Mouse (Mus musculus) spleen, adult 12 weeks (tissue): ENCODE measurements around the gene Gm16181.
A peak's percentile ranks its signal among the peaks of the same experiment; 100 is the strongest.

Source experiments
- DNase-seq: peaks from one replicate; pipeline ENCODE4 v3.0.0; 2022; ENCODE audit warnings: low spot score

The Gm16181 gene

GRCm38 (mm10) chr17:35250348-35251120 lies 29.9 kb downstream of the Gm16181 start:
- no peak for DNase-seq

- DNase-seq = no peak
Measured at GRCm38 (mm10) chr17:35251162-35251719, 30.6 kb downstream of the Gm16181 start.

GRCm38 (mm10) chr17:35251981-35252380 lies 31.3 kb downstream of the Gm16181 start:
- no peak for DNase-seq

- DNase-seq = no peak
Measured at GRCm38 (mm10) chr17:35252619-35253292, 32.1 kb downstream of the Gm16181 start.

- no peak for DNase-seq
Measured at GRCm38 (mm10) chr17:35253293-35254093, 32.9 kb downstream of the Gm16181 start.

GRCm38 (mm10) chr17:35254241-35255098 lies 33.8 kb downstream of the Gm16181 start:
- peak; percentile 66 for DNase-seq

GRCm38 (mm10) chr17:35255301-35255700 lies 34.7 kb downstream of the Gm16181 start:
- DNase-seq = no peak

GRCm38 (mm10) chr17:35255704-35256103 lies 35.1 kb downstream of the Gm16181 start:
- no peak for DNase-seq

- DNase-seq = no peak
Measured at GRCm38 (mm10) chr17:35257378-35257777, 36.7 kb downstream of the Gm16181 start.

- DNase-seq = peak; percentile 89
Measured at GRCm38 (mm10) chr17:35257824-35258491, 37.3 kb downstream of the Gm16181 start.

- DNase-seq = peak; percentile 55
Measured at GRCm38 (mm10) chr17:35258492-35259478, 38.2 kb downstream of the Gm16181 start.

- DNase-seq = no peak
Measured at GRCm38 (mm10) chr17:35259621-35260020, 39.0 kb downstream of the Gm16181 start.

- no peak for DNase-seq
Measured at GRCm38 (mm10) chr17:35261651-35262050, 41.0 kb downstream of the Gm16181 start.

GRCm38 (mm10) chr17:35262664-35263522 lies 42.3 kb downstream of the Gm16181 start, which contains the start of gene H2-D1:
Gene H2-D1, plus strand, starts transcription at chr17:35262730.
- DNase-seq = peak; percentile 92

- DNase-seq = peak; percentile 49
Measured at GRCm38 (mm10) chr17:35263523-35263883, 42.9 kb downstream of the Gm16181 start.

- no peak for DNase-seq
Measured at GRCm38 (mm10) chr17:35267399-35268086, 46.9 kb downstream of the Gm16181 start.

GRCm38 (mm10) chr17:35269653-35270347 lies 49.2 kb downstream of the Gm16181 start:
- DNase-seq = peak; percentile 16
